Mouse (Mus musculus) E14TG2a.4 (cell line): ENCODE data around the gene Cep170b.

Experiments
- CTCF ChIP-seq: conservative IDR thresholded peaks from 2 replicates; pipeline ENCODE4 v1.5.1; 2014; ENCODE audit warnings: low read length
- NANOG ChIP-seq: IDR thresholded peaks from 2 replicates; pipeline ENCODE4 v1.6.1; 2014; ENCODE audit warnings: borderline replicate concordance, low read length, mixed read lengths

GRCm38 (mm10) chr12:112727801-112728200 is 7.5 kb downstream of the Cep170b start:
- TF ChIP-seq CTCF = no peak
- no peak for TF ChIP-seq NANOG
